Mouse (Mus musculus) E14TG2a.4 (cell line): ENCODE measurements around the gene A730049H05Rik.

Experiments used
- H3K27me3 ChIP-seq: 2 replicates; pipeline ENCODE4 v1.6.1; 2014; ENCODE audit warnings: low read length, control low read depth; ENCODE audit not compliant: insufficient read depth
- H3K36me3 ChIP-seq: 2 replicates; pipeline ENCODE4 v1.6.1; 2014; ENCODE audit warnings: low read length, control low read depth; ENCODE audit not compliant: insufficient read depth
- H3K4me1 ChIP-seq: replicated peaks from 2 replicates; pipeline ENCODE4 v1.6.1; 2014; ENCODE audit warnings: low read depth, low read length, control low read depth
- H3K4me3 ChIP-seq: replicated peaks from 2 replicates; pipeline ENCODE4 v1.5.1; 2014; ENCODE audit warnings: mild to moderate bottlenecking, low read length
- H3K9me3 ChIP-seq: 2 replicates; pipeline ENCODE4 v1.6.1; 2014; ENCODE audit warnings: low read length, control low read depth
- CTCF ChIP-seq: conservative IDR thresholded peaks from 2 replicates; pipeline ENCODE4 v1.5.1; 2014; ENCODE audit warnings: low read length
- NANOG ChIP-seq: IDR thresholded peaks from 2 replicates; pipeline ENCODE4 v1.6.1; 2014; ENCODE audit warnings: borderline replicate concordance, low read length, mixed read lengths
- POU5F1 ChIP-seq: IDR thresholded peaks from 2 replicates; pipeline ENCODE4 v1.6.1; 2014; ENCODE audit warnings: low read length, borderline replicate concordance

Gene A730049H05Rik

GRCm38 (mm10) chr6:92843474-92843873 lies 27.2 kb downstream of the A730049H05Rik start:
- Histone ChIP-seq H3K4me3 (no peak overlapping the region), H3K4me1 (peaks cover 66% of the 10 kb centered on the region), H3K27me3 (no peaks in the 10 kb centered on the region), H3K9me3 (no peaks in the 10 kb centered on the region), H3K36me3 (no peaks in the 10 kb centered on the region)
- TF ChIP-seq NANOG, result no peak
- TF ChIP-seq POU5F1, result no peak
- no peak for TF ChIP-seq CTCF

GRCm38 (mm10) chr6:92845898-92846297 lies 29.6 kb downstream of the A730049H05Rik start:
- no peaks in the 10 kb centered on the region for H3K27me3 ChIP-seq

GRCm38 (mm10) chr6:92846614-92847013 lies 30.3 kb downstream of the A730049H05Rik start:
- Histone ChIP-seq H3K9me3 (no peaks in the 10 kb centered on the region), H3K36me3 (0 out of 2 replicates have a peak, but pooled peaks cover 4% of the 10 kb centered on the region), H3K4me3 (no peak overlapping the region), H3K27me3 (no peaks in the 10 kb centered on the region), H3K4me1 (peaks cover 40% of the 10 kb centered on the region)
- TF ChIP-seq NANOG, result no peak
- no peak for TF ChIP-seq POU5F1
- no peak for TF ChIP-seq CTCF

More at GRCm38 (mm10) chr6:92845898-92846297, 29.6 kb downstream of the A730049H05Rik start:
- H3K4me3 ChIP-seq, result no peak overlapping the region
- H3K4me1 ChIP-seq, result peaks cover 47% of the 10 kb centered on the region
- H3K36me3 ChIP-seq, result 0 out of 2 replicates have a peak, but pooled peaks cover 4% of the 10 kb centered on the region
- no peaks in the 10 kb centered on the region for H3K9me3 ChIP-seq
- TF ChIP-seq NANOG (no peak), CTCF (no peak), POU5F1 (no peak)

- TF ChIP-seq NANOG (no peak), CTCF (no peak), POU5F1 (no peak)
- 0 out of 2 replicates have a peak, but pooled peaks cover 4% of the 10 kb centered on the region for H3K36me3 ChIP-seq
- H3K27me3 ChIP-seq, result no peaks in the 10 kb centered on the region
- H3K4me1 ChIP-seq, result peaks cover 17% of the 10 kb centered on the region
- no peak overlapping the region for H3K4me3 ChIP-seq
- no peaks in the 10 kb centered on the region for H3K9me3 ChIP-seq
Measured at GRCm38 (mm10) chr6:92849208-92849607, 32.9 kb downstream of the A730049H05Rik start.

- TF ChIP-seq CTCF (no peak), POU5F1 (no peak), NANOG (no peak)
- Histone ChIP-seq H3K36me3 (0 out of 2 replicates have a peak, but pooled peaks cover 4% of the 10 kb centered on the region), H3K27me3 (no peaks in the 10 kb centered on the region), H3K4me3 (no peak overlapping the region), H3K4me1 (peaks cover 11% of the 10 kb centered on the region), H3K9me3 (no peaks in the 10 kb centered on the region)
Measured at GRCm38 (mm10) chr6:92850250-92850649, 34.0 kb downstream of the A730049H05Rik start.

GRCm38 (mm10) chr6:92854873-92855272 lies 38.6 kb downstream of the A730049H05Rik start:
- Histone ChIP-seq H3K4me1 (no peaks in the 10 kb centered on the region), H3K4me3 (no peak overlapping the region), H3K9me3 (no peaks in the 10 kb centered on the region), H3K27me3 (no peaks in the 10 kb centered on the region), H3K36me3 (no peaks in the 10 kb centered on the region)
- TF ChIP-seq NANOG, result no peak
- no peak for TF ChIP-seq CTCF
- no peak for TF ChIP-seq POU5F1

GRCm38 (mm10) chr6:92857761-92858160 lies 41.5 kb downstream of the A730049H05Rik start:
- Histone ChIP-seq H3K27me3 (no peaks in the 10 kb centered on the region), H3K4me3 (no peak overlapping the region), H3K36me3 (0 out of 2 replicates have a peak, but pooled peaks cover 2% of the 10 kb centered on the region), H3K4me1 (no peaks in the 10 kb centered on the region), H3K9me3 (no peaks in the 10 kb centered on the region)
- no peak for TF ChIP-seq POU5F1
- TF ChIP-seq CTCF, result no peak
- no peak for TF ChIP-seq NANOG

- no peak for TF ChIP-seq NANOG
- TF ChIP-seq CTCF, result no peak
- TF ChIP-seq POU5F1, result no peak
- Histone ChIP-seq H3K36me3 (0 out of 2 replicates have a peak, but pooled peaks cover 2% of the 10 kb centered on the region), H3K27me3 (no peaks in the 10 kb centered on the region), H3K4me3 (no peak overlapping the region), H3K9me3 (no peaks in the 10 kb centered on the region), H3K4me1 (no peaks in the 10 kb centered on the region)
Measured at GRCm38 (mm10) chr6:92858721-92859510, 42.6 kb downstream of the A730049H05Rik start.
